ENCODE assay signal across 11 mouse cellular contexts in the genomic region with DNA sequence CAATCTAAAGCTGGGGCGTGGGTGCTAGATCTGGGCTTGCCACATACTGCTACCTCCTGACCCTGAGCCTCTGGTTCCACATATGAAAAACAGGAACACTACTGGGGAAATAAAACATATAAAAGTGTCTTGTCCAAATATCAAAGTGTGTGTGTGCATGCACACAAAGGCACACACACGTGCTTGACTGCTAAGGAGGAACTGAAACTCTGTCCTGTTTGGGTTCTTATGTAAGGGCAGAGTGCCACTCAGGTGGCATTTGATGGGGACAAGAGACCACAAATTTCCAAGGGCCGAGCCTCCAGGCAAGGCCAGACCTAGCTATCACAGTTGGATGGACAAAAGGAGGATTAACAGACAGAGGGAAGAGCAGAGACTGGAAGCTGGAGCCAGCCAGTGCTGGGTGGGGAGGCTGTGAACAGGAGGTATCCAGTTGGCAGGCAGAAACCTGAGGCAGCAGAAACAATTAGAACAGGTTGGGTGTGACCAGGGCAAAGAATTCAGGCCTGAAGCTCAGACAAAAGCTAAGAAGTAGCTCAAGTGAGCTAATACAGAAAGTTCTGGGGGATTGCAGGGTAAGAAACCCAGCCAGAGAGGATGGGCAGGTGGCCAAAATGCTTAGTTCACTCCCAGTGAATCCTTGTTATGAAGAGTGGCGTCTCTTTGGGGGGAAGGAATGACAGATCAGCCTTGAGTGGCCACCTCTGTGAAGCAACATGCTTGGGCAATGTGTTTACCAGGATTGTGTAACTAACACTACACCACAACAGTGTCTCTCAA.
DNase-seq lines count a peak whose midpoint lies in the region; ATAC-seq and TF ChIP-seq lines count a peak whose summit lies in the region.
"Had no signal": no experiment of that assay in that cellular context is flagged by ENCODE, and none has a peak within 500 bp of the region (broad histone marks: within the 10 kb centered on the region; RNA-seq: fewer than 3 reads in every experiment).

No protein-coding gene starts in this region.

- no peak for ATAC-seq in forebrain, embryonic 12.5 days (ENCODE audit: low FRiP score)
- no peak for ATAC-seq in forebrain, embryonic 15.5 days (replicated peaks)
- ATAC-seq in lung, embryonic 14.5 days (ENCODE audit: insufficient read depth), result peak; percentile 35
- ATAC-seq in stomach, embryonic 15.5 days (ENCODE audit: insufficient read depth, low FRiP score, low read depth), result no peak
- ATAC-seq: intestine, postnatal 0 days had no signal

- H3K4me1 ChIP-seq in forebrain, embryonic 12.5 days, result peaks cover 9% of the 10 kb centered on the region
- peaks cover 10% of the 10 kb centered on the region for H3K4me1 ChIP-seq in forebrain, embryonic 15.5 days
- H3K4me1 ChIP-seq in lung, embryonic 14.5 days (ENCODE audit: insufficient read depth), result no peaks in the 10 kb centered on the region
- H3K4me1 ChIP-seq in stomach, embryonic 15.5 days, result peaks cover 5% of the 10 kb centered on the region

- intact Hi-C loops in left cerebral cortex, postnatal 25 days (cut with DNase I), result loop anchor here (5.0 to 10.0 kb wide), 2 partner anchors 135 to 257 kb away; partner anchors contain the start of gene Kcnh1

- no peaks in the 10 kb centered on the region for H3K36me3 ChIP-seq in forebrain, embryonic 12.5 days (replicated peaks)
- H3K36me3 ChIP-seq in forebrain, embryonic 15.5 days, result no peaks in the 10 kb centered on the region
- no peaks in the 10 kb centered on the region for H3K36me3 ChIP-seq in lung, embryonic 14.5 days (ENCODE audit: insufficient read depth)
- H3K36me3 ChIP-seq in stomach, embryonic 15.5 days, result no peaks in the 10 kb centered on the region
- H3K36me3 ChIP-seq: neural tube, embryonic 15.5 days had no signal

- DNase-seq in lung, embryonic 14.5 days, result peak; percentile 68
- DNase-seq in lung, postnatal 4 days, result no peak
- peak; percentile 63 to 71 for DNase-seq in cerebellum, postnatal 10 days
- no peak for DNase-seq in left cerebral cortex, postnatal 25 days (ENCODE audit: low spot score in 2 of 2)
- no peak for DNase-seq in urinary bladder, postnatal 4 days (ENCODE audit: low spot score in 2 of 2)

- no peak overlapping the region for H3K9ac ChIP-seq in forebrain, embryonic 12.5 days
- H3K9ac ChIP-seq in forebrain, embryonic 15.5 days (replicated peaks), result no peak overlapping the region
- no peak overlapping the region for H3K9ac ChIP-seq in lung, embryonic 14.5 days
- H3K9ac ChIP-seq in stomach, embryonic 15.5 days, result no peak overlapping the region
- H3K9ac ChIP-seq: liver, embryonic 14.5 days; neural tube, embryonic 15.5 days had no signal

- WGBS in forebrain, embryonic 12.5 days, result 61% methylated on average over 4 of the region's 4 CpGs
- WGBS in forebrain, embryonic 15.5 days, result 47% methylated on average over 4 of the region's 4 CpGs
- 56% methylated on average over 4 of the region's 4 CpGs for WGBS in lung, embryonic 14.5 days
- WGBS in stomach, embryonic 15.5 days, result 57% methylated on average over 4 of the region's 4 CpGs

- no peak overlapping the region for H3K4me3 ChIP-seq in forebrain, embryonic 12.5 days (replicated peaks)
- H3K4me3 ChIP-seq in forebrain, embryonic 15.5 days, result no peak overlapping the region
- no peak overlapping the region for H3K4me3 ChIP-seq in lung, embryonic 14.5 days (ENCODE audit: low read depth, low read length)
- H3K4me3 ChIP-seq in stomach, embryonic 15.5 days (replicated peaks), result no peak overlapping the region
- H3K4me3 ChIP-seq: neural tube, embryonic 15.5 days had no signal

- 0 out of 2 replicates have a peak, but pooled peaks cover 2% of the 10 kb centered on the region for H3K27me3 ChIP-seq in forebrain, embryonic 12.5 days
- no peaks in the 10 kb centered on the region for H3K27me3 ChIP-seq in forebrain, embryonic 15.5 days
- H3K27me3 ChIP-seq in lung, embryonic 14.5 days (ENCODE audit: insufficient read depth, low read length), result no peaks in the 10 kb centered on the region
- H3K27me3 ChIP-seq in stomach, embryonic 15.5 days (replicated peaks), result no peaks in the 10 kb centered on the region
- H3K27me3 ChIP-seq: neural tube, embryonic 15.5 days had no signal

- 0 out of 2 replicates have a peak overlapping the region, but pooled peaks have one; percentile 46 for H3K27ac ChIP-seq in forebrain, embryonic 12.5 days
- H3K27ac ChIP-seq in forebrain, embryonic 15.5 days (replicated peaks), result no peak overlapping the region
- peak overlapping the region; percentile 18; the same call in 1 of the 2 replicates for H3K27ac ChIP-seq in lung, embryonic 14.5 days (ENCODE audit: low read depth)
- H3K27ac ChIP-seq in stomach, embryonic 15.5 days, result peak overlapping the region; percentile 54; the same call in 1 of the 2 replicates
- H3K27ac ChIP-seq: liver, embryonic 14.5 days; neural tube, embryonic 15.5 days had no signal

- H3K4me2 ChIP-seq in forebrain, embryonic 12.5 days, result no peak overlapping the region
- no peak overlapping the region for H3K4me2 ChIP-seq in forebrain, embryonic 15.5 days (replicated peaks)
- H3K4me2 ChIP-seq in lung, embryonic 14.5 days, result no peak overlapping the region
- no peak overlapping the region for H3K4me2 ChIP-seq in stomach, embryonic 15.5 days
- H3K4me2 ChIP-seq: neural tube, embryonic 15.5 days had no signal

- H3K9me3 ChIP-seq in forebrain, embryonic 12.5 days, result no peaks in the 10 kb centered on the region
- no peaks in the 10 kb centered on the region for H3K9me3 ChIP-seq in forebrain, embryonic 15.5 days
- no peaks in the 10 kb centered on the region for H3K9me3 ChIP-seq in lung, embryonic 14.5 days (ENCODE audit: low read depth, low read length)
- H3K9me3 ChIP-seq in stomach, embryonic 15.5 days, result no peaks in the 10 kb centered on the region
- H3K9me3 ChIP-seq: neural tube, embryonic 15.5 days had no signal

- no peak for TF ChIP-seq CTCF in lung, embryonic 14.5 days (IDR thresholded peaks at IDR 0.05; ENCODE audit: low read depth)

Comparison
In these comparisons a context has a peak if more than half of its experiments do, and no peak if none do; other contexts are left out.
1. DNase-seq: peak in lung, embryonic 14.5 days (single experiment) and cerebellum, postnatal 10 days (2 of 2); none in lung, postnatal 4 days (0 of 2), left cerebral cortex, postnatal 25 days (0 of 2) and urinary bladder, postnatal 4 days (0 of 2).